Mouse (Mus musculus): ENCODE results near the gene Ap3b1. TPM values are rescaled to one million over a fixed set of nuclear protein-coding genes. Genes with fewer than 3 reads are reported as not detected.

Gene Ap3b1
- polyA plus RNA-seq (2012; rRNA removed): 31.0 and 31.5 TPM in 2 replicates

GRCm38 (mm10) chr13:94358401-94359265 lies at the start of gene Ap3b1:
Gene Ap3b1, plus strand, starts transcription at chr13:94358960.

Other genes with a start within 250 kb of the Ap3b1 start
- 24.3 and 29.5 TPM in 2 replicates for gene Scamp1, start 73.1 kb upstream of the Ap3b1 start, polyA plus RNA-seq (2012; rRNA removed)